Mouse (Mus musculus) spleen, embryonic (tissue): ENCODE data around the gene Aak1.

Experiments
- CTCF ChIA-PET: fragments of 350-600 bp; sonication (Branson Sonifier 250); formaldehyde crosslinking; loops from one replicate; lab custom pipeline; 2022; lab: Charles Lee

Aak1 gene

DNA sequence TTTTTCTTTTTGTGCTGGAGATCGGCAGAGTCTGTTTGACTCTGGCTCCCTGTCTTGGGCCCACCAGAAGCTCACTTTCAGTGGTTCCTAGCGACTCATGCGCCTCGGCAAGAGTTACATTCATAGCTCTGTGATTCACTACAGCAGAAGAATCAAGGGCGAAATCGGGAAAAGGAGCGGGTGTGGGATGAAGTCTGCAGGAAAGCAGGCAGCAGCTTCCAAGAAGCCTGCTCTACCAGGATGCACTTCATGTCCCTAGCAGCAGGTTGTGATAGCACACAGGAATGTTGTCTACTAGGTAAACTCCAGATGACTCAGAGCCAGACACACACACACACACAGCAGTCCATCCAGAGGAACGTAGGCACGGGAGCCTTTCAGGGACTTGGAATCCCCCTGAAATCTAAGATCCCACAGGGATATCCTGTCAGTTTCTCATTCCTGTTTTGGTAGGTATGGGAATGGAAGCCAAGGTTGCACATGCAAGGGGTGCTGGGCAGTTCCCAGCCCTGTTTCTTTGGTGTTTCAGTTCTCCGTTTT lies 202.6 kb downstream of the Aak1 start:
- CTCF ChIA-PET: interaction anchor here (0.6 to 1.2 kb wide), 2 partner anchors 10 to 101 kb away, joined by 4 to 6 read pairs; no protein-coding TSS in a partner anchor
